Mouse (Mus musculus): ENCODE data around the gene Rnh1.

Gene Rnh1

GRCm38 (mm10) chr7:141172116-141173006, at the start of gene Rnh1:
Rnh1 (minus strand) TSS chr7:141172857.
- peak; percentile 96 for DNase-seq

DNA sequence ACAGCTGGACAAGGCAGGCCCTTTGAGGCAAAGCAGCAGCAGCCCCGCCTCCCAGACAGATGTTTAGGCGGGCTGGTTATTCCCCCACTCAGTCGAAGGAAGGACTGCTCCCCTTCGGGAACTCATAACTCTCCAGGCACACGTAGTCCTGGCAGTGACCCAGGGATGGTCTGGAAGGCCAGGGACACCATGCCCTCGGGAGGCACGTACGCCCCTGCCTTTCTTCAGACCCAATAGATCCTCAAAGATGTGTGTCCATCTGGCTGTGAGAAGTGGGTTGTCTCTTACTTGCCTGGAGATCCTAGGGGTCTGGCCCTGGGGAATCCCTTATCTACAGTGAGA, 49.4 kb upstream of the Rnh1 start:
- DNase-seq, result no peak

DNA sequence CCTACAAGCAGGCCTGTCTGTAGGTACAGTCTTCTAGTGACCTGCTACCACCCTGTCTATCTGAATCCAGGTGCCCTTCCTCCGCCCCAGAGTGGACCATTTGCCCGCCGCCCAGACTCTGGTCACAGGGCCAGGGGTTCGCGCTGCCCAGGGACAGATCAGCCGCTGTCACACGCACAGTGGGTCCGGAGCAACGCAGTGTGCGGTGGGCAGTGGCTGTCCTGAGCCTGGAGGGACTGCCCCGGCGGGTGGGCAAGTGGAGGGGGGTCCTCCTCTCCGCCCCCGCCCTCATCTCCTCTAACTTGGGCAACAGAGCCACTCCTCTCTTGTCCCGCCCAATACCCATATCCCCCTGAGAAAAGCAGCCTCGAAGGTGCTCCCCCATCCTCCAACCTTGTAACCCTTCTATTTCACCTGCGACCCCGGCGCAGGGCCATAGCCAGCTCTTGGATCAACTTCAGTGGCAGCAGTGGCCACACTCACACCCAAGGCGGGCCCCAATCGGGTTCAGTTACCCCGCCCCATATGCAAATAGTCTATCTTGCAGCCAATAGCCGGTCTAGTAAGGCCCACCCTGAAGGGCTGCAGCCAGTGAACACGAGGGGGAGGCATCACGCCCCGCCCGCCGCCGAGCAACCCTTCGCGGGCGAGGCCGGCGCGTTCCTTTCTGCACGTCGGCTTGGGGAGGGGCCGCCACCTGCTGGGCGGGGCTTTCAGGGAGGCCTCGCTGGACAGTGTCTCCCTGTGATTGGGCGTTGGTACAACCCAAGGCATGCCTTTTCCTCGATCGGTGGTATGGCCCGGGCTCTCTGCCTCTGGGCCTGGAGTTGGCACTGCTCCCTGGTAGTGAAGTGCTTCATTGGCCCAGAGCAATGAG, 48.8 kb upstream of the Rnh1 start:
- peak; percentile 97 for DNase-seq

GRCm38 (mm10) chr7:141220377-141220776, 47.7 kb upstream of the Rnh1 start:
- DNase-seq, result no peak

DNA sequence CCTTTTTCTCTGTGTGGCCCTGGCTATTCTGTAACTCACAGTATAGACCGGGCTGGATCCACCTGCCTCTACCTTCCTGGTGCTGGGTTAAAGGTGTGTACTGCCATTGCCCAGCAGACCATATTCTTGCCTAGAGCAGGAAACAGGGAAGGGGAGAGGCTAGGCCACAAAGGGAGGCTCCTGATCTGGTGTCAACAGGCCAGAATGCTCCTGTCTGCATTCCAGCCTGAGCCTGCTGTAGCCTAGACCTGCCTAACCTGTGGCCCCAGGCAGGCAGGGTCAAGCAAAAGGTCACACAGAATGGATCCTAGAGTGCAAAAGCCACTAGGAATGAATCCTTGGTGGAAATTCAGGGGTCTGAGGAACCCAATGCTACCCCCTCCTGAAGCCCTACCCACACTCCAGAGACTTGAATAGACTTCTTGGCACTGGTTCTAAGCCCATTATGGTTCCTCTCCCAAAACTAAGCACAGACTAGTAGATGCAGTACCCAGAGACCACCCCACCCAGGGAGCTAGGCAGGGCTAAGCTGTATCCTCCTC, 47.0 kb upstream of the Rnh1 start:
- DNase-seq, result no peak

- DNase-seq, result no peak
Measured at GRCm38 (mm10) chr7:141218557-141219133, 46.0 kb upstream of the Rnh1 start.

GRCm38 (mm10) chr7:141218141-141218540, 45.5 kb upstream of the Rnh1 start:
- no peak for DNase-seq

GRCm38 (mm10) chr7:141217343-141218013, 44.8 kb upstream of the Rnh1 start:
- no peak for DNase-seq

GRCm38 (mm10) chr7:141216894-141217293, 44.2 kb upstream of the Rnh1 start:
- no peak for DNase-seq

GRCm38 (mm10) chr7:141215880-141216733, 43.5 kb upstream of the Rnh1 start:
- DNase-seq, result no peak

DNA sequence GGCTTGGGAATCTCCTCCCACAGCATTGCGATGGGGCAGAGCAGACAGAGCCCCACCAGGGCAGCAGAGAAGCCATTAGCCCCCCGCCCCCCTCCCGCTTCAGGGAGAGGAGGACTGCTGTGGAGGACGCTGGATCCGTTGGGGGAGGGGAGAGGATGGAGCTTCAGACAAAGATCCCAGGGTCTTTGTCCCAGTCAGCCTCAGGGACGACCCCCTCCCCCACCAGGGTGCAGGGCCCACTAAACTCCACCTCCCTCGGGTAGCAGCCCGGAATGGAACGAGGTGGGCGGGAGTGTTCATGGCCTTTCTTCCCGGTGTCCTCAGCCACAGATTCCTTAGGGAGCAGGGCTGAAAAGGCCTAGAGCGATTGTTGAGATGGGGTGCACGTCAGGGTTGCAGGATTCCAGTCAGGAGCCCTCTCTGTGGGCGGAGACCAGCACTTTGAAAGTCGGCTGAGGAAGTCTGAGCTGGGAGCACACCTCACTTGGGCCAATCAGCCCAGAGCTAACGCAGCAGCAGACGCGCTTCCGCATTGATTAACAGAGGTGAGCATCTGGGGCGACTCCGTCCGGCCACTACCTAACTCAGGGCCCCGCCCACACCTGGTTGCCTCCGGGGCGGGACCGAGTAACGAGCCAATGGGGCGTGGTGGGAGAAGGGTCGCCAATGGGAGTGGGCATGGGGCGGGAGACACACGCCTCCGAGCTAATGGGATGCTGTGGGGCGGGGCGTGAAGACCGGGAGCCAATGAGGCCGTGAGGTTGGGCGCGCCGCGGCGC, 42.6 kb upstream of the Rnh1 start, which contains the start of gene Rassf7:
Rassf7 (plus strand) TSS at position 760 of the 779 bp plus-strand sequence.
- DNase-seq, result peak; percentile 90

DNA sequence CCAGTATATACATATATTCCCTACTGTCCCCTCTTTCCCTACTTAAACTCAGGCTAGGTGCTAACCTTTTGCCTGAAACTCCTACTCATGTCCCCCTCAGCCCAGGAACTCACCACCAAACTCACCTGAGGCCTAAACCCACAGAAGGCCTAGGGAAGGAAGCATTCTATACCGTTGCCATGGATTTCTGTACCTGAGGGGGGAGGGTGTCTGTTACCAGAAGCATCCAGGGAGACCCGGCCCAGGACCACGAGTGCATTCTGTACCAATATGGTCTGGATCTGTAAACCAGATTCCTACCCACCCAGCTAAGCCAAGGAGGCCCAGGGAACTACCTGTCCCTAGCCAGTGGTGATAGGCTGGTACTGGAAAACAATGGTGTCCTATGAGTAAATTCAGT, 41.7 kb upstream of the Rnh1 start:
- no peak for DNase-seq

- no peak for DNase-seq
Measured at GRCm38 (mm10) chr7:141213605-141214235, 41.1 kb upstream of the Rnh1 start, which contains the start of gene Lmntd2. Lmntd2 (minus strand) TSS chr7:141214080.

DNA sequence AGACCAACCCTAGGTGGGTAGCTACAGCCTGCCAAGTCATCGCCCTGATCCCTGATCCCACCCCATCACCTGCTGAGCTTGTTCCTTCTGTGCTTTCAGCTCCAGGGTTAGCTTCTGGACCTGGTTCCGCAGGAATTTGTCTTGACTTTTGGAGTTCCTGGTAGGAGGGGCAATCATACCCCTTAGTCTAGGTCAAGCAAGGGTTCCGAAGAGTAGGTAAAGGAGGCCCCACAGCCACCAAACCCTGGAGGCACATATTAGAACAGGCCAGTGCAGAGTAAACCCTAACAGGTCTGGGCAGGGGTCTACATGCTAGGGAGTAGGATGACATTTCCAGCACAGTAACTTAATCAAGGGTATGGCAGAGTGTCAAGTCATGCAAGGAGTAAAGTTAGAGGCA, 40.5 kb upstream of the Rnh1 start:
- no peak for DNase-seq

GRCm38 (mm10) chr7:141210606-141211131, 38.0 kb upstream of the Rnh1 start:
- DNase-seq, result no peak

DNA sequence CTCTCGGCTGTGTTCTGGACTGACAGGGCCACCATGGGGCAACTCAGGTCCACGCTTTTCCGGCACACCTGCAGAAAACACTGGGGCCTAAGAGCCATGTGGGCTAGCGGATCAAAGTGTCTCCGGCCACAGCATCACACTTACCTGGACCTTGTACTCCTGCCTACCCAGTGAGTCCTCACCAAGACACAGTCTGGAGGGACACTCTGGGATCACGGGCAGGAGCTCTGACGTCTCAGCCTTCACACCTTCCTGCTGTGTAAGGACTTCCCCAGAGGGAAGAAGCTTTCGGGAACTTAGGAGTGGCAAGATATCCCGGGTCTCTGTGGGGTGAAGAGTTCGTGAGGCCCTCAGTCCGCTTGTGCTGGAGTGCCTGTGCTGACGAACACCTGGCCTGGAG, 37.5 kb upstream of the Rnh1 start:
- no peak for DNase-seq

- no peak for DNase-seq
Measured at GRCm38 (mm10) chr7:141209526-141209925, 36.9 kb upstream of the Rnh1 start.

DNA sequence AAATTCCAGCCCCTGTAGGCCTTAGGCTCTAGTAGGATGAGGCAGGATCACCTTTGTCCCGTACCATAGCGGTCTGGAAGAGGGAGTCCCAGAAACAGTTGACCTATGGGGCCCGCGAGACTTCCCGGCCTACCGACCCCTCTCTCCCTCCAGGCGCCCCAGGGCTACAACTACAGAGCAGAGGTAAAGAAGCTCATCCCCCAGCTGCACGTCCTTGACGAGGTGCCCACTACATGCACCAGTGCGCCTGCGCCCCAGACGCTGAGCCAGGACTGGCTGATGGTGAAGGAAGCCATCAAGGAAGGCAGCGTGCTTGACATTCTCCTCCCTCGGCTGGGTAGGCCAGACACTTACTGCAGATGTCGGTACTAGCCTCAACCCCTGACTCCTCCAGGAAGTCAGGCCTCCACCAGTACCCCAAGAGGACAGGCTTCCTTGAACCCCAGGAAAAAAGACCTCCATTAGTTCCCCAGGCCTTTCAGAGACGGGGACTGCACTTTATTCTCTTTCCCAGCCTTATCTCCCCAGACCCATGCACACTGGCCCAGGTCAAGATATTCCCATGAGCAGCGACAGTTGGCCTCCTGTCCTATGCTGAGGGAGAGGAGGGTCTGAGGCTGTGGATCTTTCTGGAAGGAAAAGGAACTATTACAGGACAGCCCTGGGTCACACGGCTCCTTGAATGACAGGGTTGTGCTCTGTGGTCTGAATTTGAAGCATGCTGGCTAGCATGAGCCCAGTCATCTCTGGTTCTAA, 33.7 kb upstream of the Rnh1 start:
- DNase-seq, result no peak

GRCm38 (mm10) chr7:141205504-141205903, 32.8 kb upstream of the Rnh1 start:
- DNase-seq, result no peak

Data from layer of hippocampus, adult 9-11 months (tissue).